Mouse (Mus musculus) myocyte (in vitro differentiated cells): ENCODE data around the gene Rabep1. TPM values are rescaled to one million over a fixed set of nuclear protein-coding genes. Genes with fewer than 3 reads are reported as not detected.

Experiments
- H3K27me3 ChIP-seq: one replicate; pipeline ENCODE4 v1.6.1; 2011; ENCODE audit not compliant: control insufficient read depth, insufficient read depth, insufficient read length
- H3K36me3 ChIP-seq: one replicate; pipeline ENCODE4 v1.6.1; 2011; ENCODE audit not compliant: control insufficient read depth, insufficient read depth
- H3K4me2 ChIP-seq: one replicate; pipeline ENCODE4 v1.6.1; 2011; ENCODE audit warnings: low read depth, control low read depth
- H3K4me3 ChIP-seq: one replicate; pipeline ENCODE4 v1.5.1; 2011; ENCODE audit warnings: mild to moderate bottlenecking, control low read depth, moderate library complexity
- H3K79me2 ChIP-seq: one replicate; pipeline ENCODE4 v1.6.1; 2011; ENCODE audit not compliant: control insufficient read depth, insufficient read depth
- H3ac ChIP-seq: one replicate; pipeline ENCODE4 v1.6.1; 2011; ENCODE audit not compliant: control insufficient read depth, insufficient read length
- CEBPB ChIP-seq: IDR thresholded peaks from 2 replicates; pipeline ENCODE4 v1.6.1; 2011; ENCODE audit warnings: mild to moderate bottlenecking, moderate library complexity; ENCODE audit not compliant: poor library complexity, insufficient read depth, severe bottlenecking
- E2F4 ChIP-seq: IDR thresholded peaks from one replicate; pipeline ENCODE4 v1.6.1; 2011; ENCODE audit warnings: mild to moderate bottlenecking, control low read depth, moderate library complexity; ENCODE audit not compliant: insufficient read depth
- MAX ChIP-seq: IDR thresholded peaks from one replicate; pipeline ENCODE4 v1.6.1; 2011; ENCODE audit warnings: low read depth, mild to moderate bottlenecking, control low read depth
- MYOD1 ChIP-seq, 3 experiments: IDR thresholded peaks; one replicate each; pipeline ENCODE4 v1.6.1; 2011; ENCODE audit warnings: control low read depth in 2 of 3, low read depth in 2 of 3, mild to moderate bottlenecking in 2 of 3, moderate library complexity in 1 of 3; ENCODE audit not compliant: insufficient read length in 2 of 3, control insufficient read depth in 1 of 3
- MYOG ChIP-seq, 3 experiments: IDR thresholded peaks; one replicate each; pipeline ENCODE4 v1.6.1; 2011; ENCODE audit warnings: control low read depth in 2 of 3, low read depth in 2 of 3, mild to moderate bottlenecking in 2 of 3; ENCODE audit not compliant: insufficient read length in 2 of 3, control insufficient read depth in 1 of 3, insufficient read depth in 1 of 3
- POLR2A ChIP-seq: IDR thresholded peaks from one replicate; pipeline ENCODE4 v1.6.1; 2011; ENCODE audit warnings: low read depth, mild to moderate bottlenecking, control low read depth, moderate library complexity; ENCODE audit not compliant: insufficient read length
- POLR2AphosphoS2 ChIP-seq: IDR thresholded peaks from one replicate; pipeline ENCODE4 v1.6.1; 2011; ENCODE audit warnings: low read depth, control low read depth; ENCODE audit not compliant: insufficient read length
- REST ChIP-seq: IDR thresholded peaks from one replicate; pipeline ENCODE4 v1.6.1; 2011; ENCODE audit warnings: mild to moderate bottlenecking, control low read depth, moderate library complexity; ENCODE audit not compliant: insufficient read depth, insufficient read length
- SRF ChIP-seq: IDR thresholded peaks from one replicate; pipeline ENCODE4 v1.6.1; 2011; ENCODE audit warnings: low read depth; ENCODE audit not compliant: control insufficient read depth, insufficient read length
- TCF12 ChIP-seq: IDR thresholded peaks from one replicate; pipeline ENCODE4 v1.6.1; 2011; ENCODE audit warnings: mild to moderate bottlenecking, control low read depth; ENCODE audit not compliant: poor library complexity, insufficient read depth, severe bottlenecking
- TCF3 ChIP-seq: IDR thresholded peaks from one replicate; pipeline ENCODE4 v1.6.1; 2011; ENCODE audit warnings: low read depth, control low read depth; ENCODE audit not compliant: insufficient read length
- USF1 ChIP-seq: IDR thresholded peaks from one replicate; pipeline ENCODE4 v1.6.1; 2011; ENCODE audit warnings: low read depth, mild to moderate bottlenecking, control low read depth, moderate library complexity
- polyA plus RNA-seq: library from polyadenylated mRNA; unstranded; fragments of >200 nt; fragmentation: generic; extraction: Trizol; gene quantifications from one replicate; pipeline ENCODE4 v1.2.1, GENCODE M21; 2012; ENCODE audit warnings: missing spikeins

The Rabep1 gene
- polyA plus RNA-seq, 1 experiment: 16.1 TPM

DNA sequence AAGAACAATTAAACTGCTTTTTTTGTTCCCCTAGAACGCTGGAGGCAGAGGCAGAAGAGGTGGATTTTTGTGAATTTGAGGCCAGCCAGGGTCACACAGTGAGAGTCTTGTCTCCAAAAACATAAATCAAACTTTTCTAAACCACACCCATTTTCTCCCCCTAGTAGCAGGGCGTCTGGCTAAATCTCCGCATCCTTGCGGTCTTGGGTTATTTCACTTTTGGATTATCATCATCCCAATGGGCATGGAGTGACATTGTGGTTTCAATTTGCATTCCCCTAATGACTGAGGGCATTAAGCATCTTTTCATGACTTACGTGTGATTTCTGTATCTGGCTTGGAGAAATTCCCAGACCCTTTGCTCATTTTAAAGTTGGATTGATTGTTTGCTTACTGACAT is 86.9 kb downstream of the Rabep1 start:
- no peak for TF ChIP-seq CEBPB
- no peak for TF ChIP-seq POLR2A
- Histone ChIP-seq H3ac (no peak overlapping the region), H3K79me2 (no peaks in the 10 kb centered on the region), H3K4me2 (no peak overlapping the region), H3K36me3 (peaks cover 32% of the 10 kb centered on the region), H3K27me3 (no peaks in the 10 kb centered on the region), H3K4me3 (no peak overlapping the region)

DNA sequence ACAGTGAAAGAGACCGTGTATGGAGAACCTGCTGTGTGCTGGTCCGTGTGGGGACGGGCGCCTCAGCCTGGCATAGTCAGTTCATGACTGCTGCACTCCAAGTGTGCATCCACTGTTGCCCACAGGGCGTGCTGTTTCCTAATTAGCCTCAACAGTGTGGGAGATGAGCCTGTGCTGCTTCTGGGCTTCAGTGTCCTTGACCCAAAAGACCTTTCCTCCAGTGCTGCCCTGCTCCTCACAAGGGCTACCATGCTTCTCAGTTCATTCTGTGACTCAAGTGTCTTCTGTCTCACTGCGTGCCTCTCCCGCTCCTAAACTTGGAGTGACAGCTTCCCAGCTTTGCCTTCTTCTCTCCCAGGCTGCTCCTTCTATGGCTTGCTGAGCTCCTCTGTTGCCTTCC is 90.7 kb downstream of the Rabep1 start:
- Histone ChIP-seq H3K4me2 (no peak overlapping the region), H3K4me3 (no peak overlapping the region), H3K27me3 (no peaks in the 10 kb centered on the region), H3K36me3 (peaks cover 51% of the 10 kb centered on the region), H3ac (no peak overlapping the region), H3K79me2 (no peaks in the 10 kb centered on the region)
- TF ChIP-seq USF1: no peak
- no peak for TF ChIP-seq E2F4
- TF ChIP-seq POLR2AphosphoS2: no peak
- no peak for TF ChIP-seq POLR2A

DNA sequence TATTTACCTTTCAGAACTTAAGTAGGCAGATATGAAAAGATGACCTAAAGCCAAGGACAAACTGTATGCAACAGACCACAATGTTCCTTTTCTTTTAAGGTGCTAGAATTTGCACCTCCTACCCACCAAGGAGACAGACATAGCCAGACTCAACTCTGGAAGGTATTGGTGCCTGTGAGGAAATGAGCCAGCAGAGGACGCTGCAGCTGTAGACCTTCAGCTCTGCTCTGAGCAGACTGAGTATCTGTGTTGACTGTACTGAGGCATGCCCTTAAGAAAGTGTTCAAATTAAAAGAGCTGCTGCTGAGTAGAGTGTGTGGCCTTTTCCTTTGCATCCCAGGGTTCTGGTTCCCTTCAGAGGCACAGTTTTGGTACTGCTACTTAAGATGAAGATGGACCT is 98.0 kb downstream of the Rabep1 start:
- no peak overlapping the region for H3K4me2 ChIP-seq
- TF ChIP-seq CEBPB (no peak), MYOG (IDR thresholded peaks at IDR 0.05; ENCODE audit: control insufficient read depth in 1 of 3, insufficient read depth in 1 of 3, insufficient read length in 2 of 3, low read depth in 2 of 3) (no peak), POLR2AphosphoS2 (no peak), E2F4 (no peak), MYOD1 (IDR thresholded peaks at IDR 0.05; ENCODE audit: control insufficient read depth in 1 of 3, insufficient read length in 2 of 3, low read depth in 2 of 3) (no peak), POLR2A (no peak), TCF12 (no peak), REST (no peak), MAX (no peak), USF1 (no peak), SRF (no peak), TCF3 (no peak)

DNA sequence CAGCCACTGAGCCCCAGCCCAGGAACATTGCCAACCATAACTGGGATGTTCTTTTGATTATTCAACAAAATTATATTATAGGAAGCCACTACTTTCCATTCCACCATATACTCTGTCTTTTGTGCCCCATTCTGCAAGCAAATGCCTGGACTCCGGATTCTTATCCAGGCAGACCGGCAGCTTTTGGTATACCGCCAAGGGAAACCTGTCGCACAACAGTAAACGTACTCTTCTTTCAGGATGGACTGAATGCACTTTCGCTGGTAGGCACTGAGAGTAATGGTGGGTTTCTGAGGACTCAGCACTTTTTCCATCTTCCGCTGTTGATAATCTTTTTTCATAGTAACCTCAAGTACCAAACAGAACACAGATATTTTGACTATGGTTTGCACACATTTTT is 99.1 kb downstream of the Rabep1 start:
- Histone ChIP-seq H3K36me3 (peaks cover 78% of the 10 kb centered on the region), H3K4me2 (no peak overlapping the region), H3K79me2 (no peaks in the 10 kb centered on the region), H3K4me3 (no peak overlapping the region), H3K27me3 (no peaks in the 10 kb centered on the region), H3ac (no peak overlapping the region)
- no peak for TF ChIP-seq TCF12
- TF ChIP-seq TCF3: no peak
- TF ChIP-seq MAX: no peak
- TF ChIP-seq E2F4: no peak
- TF ChIP-seq REST: no peak
- no peak for TF ChIP-seq POLR2A
- no peak for TF ChIP-seq POLR2AphosphoS2
- no peak for TF ChIP-seq MYOD1 (IDR thresholded peaks at IDR 0.05; ENCODE audit: control insufficient read depth in 1 of 3, insufficient read length in 2 of 3, low read depth in 2 of 3)
- TF ChIP-seq USF1: no peak
- no peak for TF ChIP-seq SRF
- TF ChIP-seq MYOG (IDR thresholded peaks at IDR 0.05; ENCODE audit: control insufficient read depth in 1 of 3, insufficient read depth in 1 of 3, insufficient read length in 2 of 3, low read depth in 2 of 3): no peak
- TF ChIP-seq CEBPB: no peak

More for the DNA sequence above, 98.0 kb downstream of the Rabep1 start:
- Histone ChIP-seq H3K4me3 (no peak overlapping the region), H3K79me2 (no peaks in the 10 kb centered on the region), H3K36me3 (peaks cover 77% of the 10 kb centered on the region), H3K27me3 (no peaks in the 10 kb centered on the region), H3ac (no peak overlapping the region)

DNA sequence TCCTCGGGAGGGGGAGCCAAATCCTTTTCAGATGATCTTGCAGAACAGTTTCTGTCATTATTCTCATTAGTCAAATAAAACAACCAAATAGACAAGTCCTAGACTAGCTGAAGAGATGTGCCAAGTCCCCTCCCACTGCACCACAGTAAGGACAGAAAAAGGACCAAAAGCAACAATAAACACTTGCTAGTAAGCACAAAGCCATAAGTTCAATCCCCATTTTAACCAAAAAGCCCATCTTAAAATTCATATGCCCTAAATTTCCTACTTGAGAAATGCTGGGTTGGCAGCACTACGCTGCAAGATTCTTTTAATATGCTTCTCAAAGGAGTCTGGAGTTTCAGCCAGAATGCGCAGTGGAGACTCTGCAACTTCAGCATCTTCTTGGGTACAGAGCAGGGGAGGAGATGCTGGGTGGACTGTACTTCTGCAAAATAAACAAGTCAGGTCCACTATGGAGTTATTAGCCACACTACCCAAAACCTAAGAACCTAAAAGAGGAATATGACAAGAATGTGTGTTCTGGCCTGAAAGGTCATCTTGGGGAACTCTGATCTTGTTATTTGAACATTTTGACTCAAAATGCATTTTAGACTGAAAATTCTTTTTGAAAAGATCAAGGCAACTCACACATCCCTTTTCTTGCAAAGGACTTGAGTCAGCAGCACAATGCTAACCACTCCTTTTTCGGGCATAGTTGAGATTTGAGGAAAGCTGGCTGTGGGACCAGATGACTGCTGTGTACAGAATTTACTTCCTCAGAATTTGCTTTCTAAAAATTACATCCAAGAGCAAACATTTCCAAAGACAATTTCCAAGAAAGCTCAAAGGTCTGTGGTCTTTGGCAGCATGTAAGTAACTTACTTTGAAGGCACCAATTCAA is 100.6 kb downstream of the Rabep1 start:
- no peaks in the 10 kb centered on the region for H3K27me3 ChIP-seq
- H3K4me2 ChIP-seq: no peak overlapping the region
- no peak overlapping the region for H3K4me3 ChIP-seq
- H3K36me3 ChIP-seq: peaks cover 78% of the 10 kb centered on the region
- no peaks in the 10 kb centered on the region for H3K79me2 ChIP-seq
- TF ChIP-seq MAX (no peak), TCF12 (no peak), MYOG (IDR thresholded peaks at IDR 0.05; ENCODE audit: control insufficient read depth in 1 of 3, insufficient read depth in 1 of 3, insufficient read length in 2 of 3, low read depth in 2 of 3) (no peak), USF1 (no peak)
- no peak overlapping the region for H3ac ChIP-seq
